Mouse (Mus musculus): ENCODE results near the gene Gys2. TPM values are rescaled to one million over a fixed set of nuclear protein-coding genes. Genes with fewer than 3 reads are reported as not detected.

The Gys2 gene
- polyA plus RNA-seq, 1 experiment from 2014 or later = 0.12 TPM

- Histone ChIP-seq H3K9me3 (ENCODE audit: control insufficient read depth, low read length) (no peaks in the 10 kb centered on the region), H3K4me1 (ENCODE audit: control insufficient read depth, insufficient read depth, low read length) (peaks cover 13% of the 10 kb centered on the region), H3K4me3 (ENCODE audit: low read depth, low read length) (peak overlapping the region; percentile 96), H3K27me3 (ENCODE audit: control insufficient read depth, insufficient read depth, low read length) (no peaks in the 10 kb centered on the region), H3K36me3 (ENCODE audit: control insufficient read depth, insufficient read depth, low read length) (no peaks in the 10 kb centered on the region), H3K4me2 (peak overlapping the region; percentile 76), H3K27ac (ENCODE audit: low read depth, low read length) (no peak overlapping the region), H3K9ac (ENCODE audit: low read length) (peak overlapping the region; percentile 88)
- DNase-seq (ENCODE audit: low spot score, missing footprints) (no peak), ATAC-seq (ENCODE audit: low FRiP score) (no peak)
- 24% methylated on average over 8 of the region's 8 CpGs for WGBS
These were observed 85.1 kb downstream of the Gys2 start for GRCm38 (mm10) chr6:142387755-142388271.

- ATAC-seq (ENCODE audit: low FRiP score) (peak; percentile 100), DNase-seq (ENCODE audit: low spot score, missing footprints) (peak; percentile 100)
- Histone ChIP-seq H3K27me3 (ENCODE audit: control insufficient read depth, insufficient read depth, low read length) (no peaks in the 10 kb centered on the region), H3K4me1 (ENCODE audit: control insufficient read depth, insufficient read depth, low read length) (peaks cover 13% of the 10 kb centered on the region), H3K9me3 (ENCODE audit: control insufficient read depth, low read length) (no peaks in the 10 kb centered on the region), H3K36me3 (ENCODE audit: control insufficient read depth, insufficient read depth, low read length) (no peaks in the 10 kb centered on the region), H3K27ac (ENCODE audit: low read depth, low read length) (no peak within 1 kb of the TSS), H3K4me3 (ENCODE audit: low read depth, low read length) (peak within 1 kb of the TSS; percentile 96), H3K4me2 (peak within 1 kb of the TSS; percentile 76), H3K9ac (ENCODE audit: low read length) (peak within 1 kb of the TSS; percentile 88)
- WGBS = under 1% methylated on average over 86 of the region's 87 CpGs
These were observed 85.7 kb downstream of the Gys2 start, which contains the start of the genes Recql and Golt1b for GRCm38 (mm10) chr6:142387011-142387754. Recql (minus strand) TSS chr6:142387087. Golt1b (plus strand) TSS chr6:142387221.

- Histone ChIP-seq H3K4me3 (ENCODE audit: low read depth, low read length) (peak overlapping the region; percentile 96), H3K36me3 (ENCODE audit: control insufficient read depth, insufficient read depth, low read length) (no peaks in the 10 kb centered on the region), H3K27me3 (ENCODE audit: control insufficient read depth, insufficient read depth, low read length) (no peaks in the 10 kb centered on the region), H3K27ac (ENCODE audit: low read depth, low read length) (no peak overlapping the region), H3K9me3 (ENCODE audit: control insufficient read depth, low read length) (no peaks in the 10 kb centered on the region), H3K4me2 (peak overlapping the region; percentile 59), H3K4me1 (ENCODE audit: control insufficient read depth, insufficient read depth, low read length) (peaks cover 13% of the 10 kb centered on the region), H3K9ac (ENCODE audit: low read length) (peak overlapping the region; percentile 69)
- ATAC-seq (ENCODE audit: low FRiP score) = peak; percentile 85
- peak; percentile 64 for DNase-seq (ENCODE audit: low spot score, missing footprints)
- WGBS = 6% methylated on average over 31 of the region's 31 CpGs
These were observed 86.5 kb downstream of the Gys2 start for GRCm38 (mm10) chr6:142386285-142387010.

- Histone ChIP-seq H3K4me1 (ENCODE audit: control insufficient read depth, insufficient read depth, low read length) (peaks cover 13% of the 10 kb centered on the region), H3K4me2 (no peak overlapping the region), H3K36me3 (ENCODE audit: control insufficient read depth, insufficient read depth, low read length) (no peaks in the 10 kb centered on the region), H3K27ac (ENCODE audit: low read depth, low read length) (no peak overlapping the region), H3K4me3 (ENCODE audit: low read depth, low read length) (no peak overlapping the region), H3K9me3 (ENCODE audit: control insufficient read depth, low read length) (no peaks in the 10 kb centered on the region), H3K9ac (ENCODE audit: low read length) (no peak overlapping the region), H3K27me3 (ENCODE audit: control insufficient read depth, insufficient read depth, low read length) (no peaks in the 10 kb centered on the region; the same call in 1 of the 2 replicates)
- DNase-seq (ENCODE audit: low spot score, missing footprints) (no peak), ATAC-seq (ENCODE audit: low FRiP score) (no peak)
- WGBS = 91% methylated on average over 9 of the region's 9 CpGs
These were observed 88.4 kb downstream of the Gys2 start for GRCm38 (mm10) chr6:142384521-142384920.

- H3K36me3 ChIP-seq (ENCODE audit: control insufficient read depth, insufficient read depth, low read length) = 0 out of 2 replicates have a peak, but pooled peaks cover 2% of the 10 kb centered on the region
- H3K9ac ChIP-seq (ENCODE audit: low read length) = no peak overlapping the region
- H3K4me2 ChIP-seq = no peak overlapping the region
- WGBS = 96% methylated on average over 7 of the region's 7 CpGs
- H3K27me3 ChIP-seq (ENCODE audit: control insufficient read depth, insufficient read depth, low read length) = no peaks in the 10 kb centered on the region; the same call in 1 of the 2 replicates
- ATAC-seq (ENCODE audit: low FRiP score) (no peak), DNase-seq (ENCODE audit: low spot score, missing footprints) (no peak)
- H3K9me3 ChIP-seq (ENCODE audit: control insufficient read depth, low read length) = no peaks in the 10 kb centered on the region
- no peak overlapping the region for H3K27ac ChIP-seq (ENCODE audit: low read depth, low read length)
- H3K4me3 ChIP-seq (ENCODE audit: low read depth, low read length) = no peak overlapping the region
- peaks cover 6% of the 10 kb centered on the region for H3K4me1 ChIP-seq (ENCODE audit: control insufficient read depth, insufficient read depth, low read length)
These were observed 91.3 kb downstream of the Gys2 start for GRCm38 (mm10) chr6:142381615-142382014.

GRCm38 (mm10) chr6:142379961-142380360 is 92.9 kb downstream of the Gys2 start:
- no peak overlapping the region for H3K27ac ChIP-seq (ENCODE audit: low read depth, low read length)
- no peaks in the 10 kb centered on the region; the same call in 1 of the 2 replicates for H3K27me3 ChIP-seq (ENCODE audit: control insufficient read depth, insufficient read depth, low read length)
- H3K4me1 ChIP-seq (ENCODE audit: control insufficient read depth, insufficient read depth, low read length) = no peaks in the 10 kb centered on the region
- no peak overlapping the region for H3K4me2 ChIP-seq
- no peak overlapping the region for H3K4me3 ChIP-seq (ENCODE audit: low read depth, low read length)
- H3K36me3 ChIP-seq (ENCODE audit: control insufficient read depth, insufficient read depth, low read length) = 0 out of 2 replicates have a peak, but pooled peaks cover 2% of the 10 kb centered on the region
- DNase-seq (ENCODE audit: low spot score, missing footprints) (no peak), ATAC-seq (ENCODE audit: low FRiP score) (no peak)
- WGBS = 90% methylated on average over 6 of the region's 6 CpGs
- no peak overlapping the region for H3K9ac ChIP-seq (ENCODE audit: low read length)
- H3K9me3 ChIP-seq (ENCODE audit: control insufficient read depth, low read length) = no peaks in the 10 kb centered on the region

- no peak for ATAC-seq (ENCODE audit: low FRiP score)
- no peaks in the 10 kb centered on the region for H3K9me3 ChIP-seq (ENCODE audit: control insufficient read depth, low read length)
- no peak overlapping the region for H3K4me3 ChIP-seq (ENCODE audit: low read depth, low read length)
- DNase-seq (ENCODE audit: low spot score, missing footprints) = peak; percentile 60
- 93% methylated on average over 8 of the region's 8 CpGs for WGBS
- H3K9ac ChIP-seq (ENCODE audit: low read length) = no peak overlapping the region
- no peaks in the 10 kb centered on the region for H3K4me1 ChIP-seq (ENCODE audit: control insufficient read depth, insufficient read depth, low read length)
- H3K36me3 ChIP-seq (ENCODE audit: control insufficient read depth, insufficient read depth, low read length) = 0 out of 2 replicates have a peak, but pooled peaks cover 2% of the 10 kb centered on the region
- no peak overlapping the region for H3K4me2 ChIP-seq
- no peaks in the 10 kb centered on the region; the same call in 1 of the 2 replicates for H3K27me3 ChIP-seq (ENCODE audit: control insufficient read depth, insufficient read depth, low read length)
- H3K27ac ChIP-seq (ENCODE audit: low read depth, low read length) = no peak overlapping the region
These were observed 94.2 kb downstream of the Gys2 start for GRCm38 (mm10) chr6:142378576-142379330.

- H3K27me3 ChIP-seq (ENCODE audit: control insufficient read depth, insufficient read depth, low read length) = no peaks in the 10 kb centered on the region; the same call in 1 of the 2 replicates
- no peak for ATAC-seq (ENCODE audit: low FRiP score)
- H3K4me2 ChIP-seq = no peak overlapping the region
- no peaks in the 10 kb centered on the region for H3K4me1 ChIP-seq (ENCODE audit: control insufficient read depth, insufficient read depth, low read length)
- no peak overlapping the region for H3K9ac ChIP-seq (ENCODE audit: low read length)
- WGBS = 81% methylated on average over 1 of the region's 1 CpGs
- H3K9me3 ChIP-seq (ENCODE audit: control insufficient read depth, low read length) = no peaks in the 10 kb centered on the region
- H3K36me3 ChIP-seq (ENCODE audit: control insufficient read depth, insufficient read depth, low read length) = 0 out of 2 replicates have a peak, but pooled peaks cover 2% of the 10 kb centered on the region
- H3K4me3 ChIP-seq (ENCODE audit: low read depth, low read length) = no peak overlapping the region
- no peak for DNase-seq (ENCODE audit: low spot score, missing footprints)
- H3K27ac ChIP-seq (ENCODE audit: low read depth, low read length) = no peak overlapping the region
These were observed 95.8 kb downstream of the Gys2 start for GRCm38 (mm10) chr6:142377081-142377480.
